Mouse (Mus musculus) heart, adult 10 weeks (tissue): ENCODE measurements around the gene Gm20870. TPM values are rescaled to one million over a fixed set of nuclear protein-coding genes. Genes with fewer than 3 reads are reported as not detected.

Experiments used
- polyA plus RNA-seq: library from polyadenylated mRNA; stranded (reverse); fragments of 350-450 nt; fragmentation: Illumina TruSeq; extraction: RNeasy Lipid Tissue Mini Kit (QIAGEN cat#74804); gene quantifications from one replicate; pipeline ENCODE4 v1.2.3, GENCODE M21; 2014; ENCODE audit warnings: low read depth, low replicate concordance

The Gm20870 gene
- polyA plus RNA-seq: not detected

GRCm38 (mm10) chrY:71691743-71692142 lies at the start of gene Gm20870:
Gm20870 (plus strand) TSS chrY:71692043.

Other genes starting within 250 kb of the Gm20870 start
- not detected for gene Gm20869, start 222.6 kb upstream of the Gm20870 start, polyA plus RNA-seq